13 mouse cellular contexts compared by ENCODE assay signal in genomic region chr4:70449668-70450067, GRCm38 (mm10). TPM values are rescaled to one million over a fixed set of nuclear protein-coding genes. Genes with fewer than 3 reads are reported as not detected.
DNase-seq lines count a peak whose midpoint lies in the region; ATAC-seq and TF ChIP-seq lines count a peak whose summit lies in the region.
"Had no signal": no experiment of that assay in that cellular context is flagged by ENCODE, and none has a peak within 500 bp of the region (broad histone marks: within the 10 kb centered on the region; RNA-seq: fewer than 3 reads in every experiment).

No protein-coding gene starts in this region.

- no peak overlapping the region for H3K4me2 ChIP-seq in intestine, postnatal 0 days (replicated peaks; ENCODE audit: low read depth)
- H3K4me2 ChIP-seq in intestine, embryonic 16.5 days (ENCODE audit: low read depth, low read length), result no peak overlapping the region
- H3K4me2 ChIP-seq: liver, embryonic 13.5 days had no signal

- ATAC-seq in intestine, postnatal 0 days, result no peak
- ATAC-seq in intestine, embryonic 16.5 days, result no peak

- no peak overlapping the region for H3K27ac ChIP-seq in intestine, postnatal 0 days (ENCODE audit: low read depth, low read length)
- no peak overlapping the region for H3K27ac ChIP-seq in intestine, embryonic 16.5 days (ENCODE audit: low read length)
- H3K27ac ChIP-seq: liver, embryonic 13.5 days had no signal

- peak; percentile 6 for DNase-seq in thymus, postnatal 14 days
- no peak for DNase-seq in thymus, postnatal 36 days
- DNase-seq in c-Kit-positive CD71-positive TER-119-positive erythroid progenitor cells, embryonic 14.5 days (ENCODE audit: low spot score), result peak; percentile 1
- DNase-seq in adrenal gland, postnatal 4 days (ENCODE audit: low spot score in 2 of 2), result no peak
- no peak for DNase-seq in heart, adult 18-20 months
- DNase-seq in kidney, adult 11 months, result no peak
- DNase-seq: adrenal gland, postnatal 25 days; cerebellum, postnatal 14 days; heart, postnatal 36 days; liver, embryonic 13.5 days; right cerebral cortex, adult 18-20 months had no signal

- no peaks in the 10 kb centered on the region for H3K4me1 ChIP-seq in intestine, postnatal 0 days (replicated peaks; ENCODE audit: control insufficient read depth, insufficient read depth, low read length)
- H3K4me1 ChIP-seq in intestine, embryonic 16.5 days (ENCODE audit: control insufficient read depth, insufficient read depth, low read length), result no peaks in the 10 kb centered on the region
- H3K4me1 ChIP-seq: liver, embryonic 13.5 days had no signal

- no peaks in the 10 kb centered on the region for H3K27me3 ChIP-seq in intestine, postnatal 0 days (replicated peaks; ENCODE audit: control insufficient read depth, insufficient read depth, low read length)
- no peaks in the 10 kb centered on the region for H3K27me3 ChIP-seq in intestine, embryonic 16.5 days (replicated peaks; ENCODE audit: control insufficient read depth, insufficient read depth, low read length)
- H3K27me3 ChIP-seq: liver, embryonic 13.5 days had no signal

- TF ChIP-seq CTCF in intestine, postnatal 0 days (IDR thresholded peaks at IDR 0.05; ENCODE audit: low read depth), result peak; percentile 48

- H3K9ac ChIP-seq in intestine, postnatal 0 days (ENCODE audit: low read depth, low read length), result no peak overlapping the region
- H3K9ac ChIP-seq in intestine, embryonic 16.5 days (ENCODE audit: low read depth, low read length), result no peak overlapping the region
- H3K9ac ChIP-seq: liver, embryonic 13.5 days had no signal

- no peak overlapping the region for H3K4me3 ChIP-seq in intestine, postnatal 0 days (ENCODE audit: low read depth, low read length)
- H3K4me3 ChIP-seq in intestine, embryonic 16.5 days (ENCODE audit: low read length), result no peak overlapping the region
- H3K4me3 ChIP-seq: liver, embryonic 13.5 days had no signal

- H3K36me3 ChIP-seq in intestine, postnatal 0 days (ENCODE audit: control insufficient read depth, insufficient read depth), result no peaks in the 10 kb centered on the region
- no peaks in the 10 kb centered on the region for H3K36me3 ChIP-seq in intestine, embryonic 16.5 days (ENCODE audit: control insufficient read depth, insufficient read depth, low read length)
- H3K36me3 ChIP-seq: liver, embryonic 13.5 days had no signal

- no peaks in the 10 kb centered on the region for H3K9me3 ChIP-seq in intestine, postnatal 0 days (ENCODE audit: control insufficient read depth)
- H3K9me3 ChIP-seq in intestine, embryonic 16.5 days (ENCODE audit: control insufficient read depth, low read length), result no peaks in the 10 kb centered on the region
- H3K9me3 ChIP-seq: liver, embryonic 13.5 days had no signal

- WGBS in intestine, postnatal 0 days, result 90% methylated on average over 1 of the region's 1 CpGs
- 94% methylated on average over 1 of the region's 1 CpGs for WGBS in intestine, embryonic 16.5 days

RNA-seq across cellular contexts. Expression of gene Cdk5rap2, which starts 39.4 kb away (rescaled TPM):
- polyA plus RNA-seq in intestine, postnatal 0 days (2015; fragmentation: Nextera tagmentation; extraction: Ambion mirVana), result 4.7 and 5.4 TPM in 2 replicates
- polyA plus RNA-seq in intestine, embryonic 16.5 days (2015; fragmentation: Nextera tagmentation; extraction: Ambion mirVana), result 8.5 and 8.6 TPM in 2 replicates
- 10 to 100 TPM; 49.7 to 56.4 TPM for total RNA-seq in adrenal gland, postnatal 4 days (2021)
- 1 to 10 TPM; 4.2 to 5.5 TPM for total RNA-seq in heart, adult 18-20 months (2021)

Comparison
In these comparisons a context has a peak if more than half of its experiments do, and no peak if none do; other contexts are left out.
1. DNase-seq: peak in thymus, postnatal 14 days (single experiment) and c-Kit-positive CD71-positive TER-119-positive erythroid progenitor cells, embryonic 14.5 days (single experiment); none in thymus, postnatal 36 days (0 of 2), adrenal gland, postnatal 4 days (0 of 2), heart, adult 18-20 months (0 of 2) and kidney, adult 11 months (single experiment).
2. RNA of gene Cdk5rap2, which starts 39.4 kb away (total RNA-seq): 49.7 to 56.4 TPM in adrenal gland, postnatal 4 days; 4.2 to 5.5 TPM in heart, adult 18-20 months; every median in the first group is over 4 times any median in the second.